Mouse (Mus musculus) brain, adult 2 months (tissue): ENCODE data around the gene Atp5j.

Experiments
- DNase-seq: peaks from one replicate; pipeline ENCODE4 v3.0.0; 2011; ENCODE audit warnings: low read depth, low spot score

Gene Atp5j

GRCm38 (mm10) chr16:84807874-84808273 is 27.6 kb downstream of the Atp5j start:
- DNase-seq, result no peak

DNA sequence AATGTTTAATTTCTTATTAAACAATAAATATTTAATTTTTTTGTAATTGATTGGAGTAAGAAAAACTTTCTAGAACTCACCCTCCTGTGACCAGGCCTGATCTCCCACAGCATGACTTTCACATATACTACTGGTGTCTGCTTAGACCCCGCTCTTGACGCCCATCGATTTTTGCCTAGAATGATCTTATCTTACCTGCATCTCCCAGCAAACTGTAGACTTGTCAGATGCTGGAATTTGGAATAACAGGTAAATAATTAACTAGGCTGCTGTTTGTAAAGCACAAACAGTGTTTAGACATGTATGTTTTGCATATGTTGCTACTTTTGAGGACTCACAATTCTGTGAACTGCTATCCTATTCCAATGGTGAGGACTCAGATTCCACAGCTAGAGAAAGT is 29.2 kb downstream of the Atp5j start:
- no peak for DNase-seq

- DNase-seq, result no peak
Observed at GRCm38 (mm10) chr16:84804866-84805265, 30.6 kb downstream of the Atp5j start.

GRCm38 (mm10) chr16:84802217-84802616 is 33.2 kb downstream of the Atp5j start:
- DNase-seq, result peak; percentile 22

DNA sequence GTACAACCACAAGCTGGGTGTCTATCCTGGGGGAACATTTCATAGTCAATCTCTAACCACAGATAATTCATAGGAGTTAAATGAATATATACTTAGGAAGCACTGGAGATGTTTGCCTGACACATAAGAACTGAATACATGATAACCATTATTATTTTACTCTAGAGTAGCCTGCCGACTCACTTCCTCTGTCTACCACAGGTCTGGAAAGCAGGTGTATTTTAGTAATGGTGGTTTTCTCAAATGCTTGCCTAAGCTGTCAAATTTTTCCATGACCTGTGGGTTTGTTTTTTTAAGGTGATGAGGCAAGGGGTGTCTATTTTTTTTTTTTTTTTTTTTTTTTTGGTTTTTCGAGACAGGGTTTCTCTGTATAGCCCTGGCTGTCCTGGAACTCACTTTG is 35.4 kb downstream of the Atp5j start:
- DNase-seq, result no peak

GRCm38 (mm10) chr16:84796678-84797077 is 38.7 kb downstream of the Atp5j start:
- DNase-seq, result no peak

GRCm38 (mm10) chr16:84795337-84795736 is 40.1 kb downstream of the Atp5j start:
- DNase-seq, result no peak

GRCm38 (mm10) chr16:84793401-84793800 is 42.0 kb downstream of the Atp5j start:
- DNase-seq, result no peak

DNA sequence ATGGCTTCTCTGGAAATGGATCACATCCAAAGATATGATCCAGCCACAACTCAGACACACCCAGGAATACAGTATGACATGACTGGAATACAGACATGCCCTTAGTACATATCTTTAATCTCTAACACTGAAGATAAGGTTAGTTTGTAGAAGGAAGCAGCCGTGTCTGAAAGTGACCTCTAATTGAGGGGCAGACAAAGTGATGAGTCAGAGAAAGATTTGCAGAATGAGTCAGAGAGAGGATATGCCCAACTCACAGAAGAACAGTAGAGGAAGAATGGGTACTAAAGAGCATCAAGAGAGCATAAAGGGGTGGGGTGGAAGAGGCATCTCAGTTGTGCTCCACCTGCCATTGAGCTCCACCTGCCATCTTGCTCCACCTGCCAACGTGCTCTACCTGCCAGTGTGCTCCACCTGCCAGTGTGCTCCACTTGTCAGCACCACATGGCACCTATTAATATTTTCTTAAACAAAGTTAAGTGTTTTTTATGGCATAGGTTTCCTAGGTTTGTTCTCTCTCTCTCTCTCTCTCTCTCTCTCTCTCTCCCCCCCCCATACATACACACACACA is 44.7 kb downstream of the Atp5j start:
- DNase-seq, result no peak

GRCm38 (mm10) chr16:84784966-84785365 is 50.5 kb downstream of the Atp5j start:
- no peak for DNase-seq

- peak; percentile 38 for DNase-seq
Observed at GRCm38 (mm10) chr16:84783279-84783678, 52.1 kb downstream of the Atp5j start.

DNA sequence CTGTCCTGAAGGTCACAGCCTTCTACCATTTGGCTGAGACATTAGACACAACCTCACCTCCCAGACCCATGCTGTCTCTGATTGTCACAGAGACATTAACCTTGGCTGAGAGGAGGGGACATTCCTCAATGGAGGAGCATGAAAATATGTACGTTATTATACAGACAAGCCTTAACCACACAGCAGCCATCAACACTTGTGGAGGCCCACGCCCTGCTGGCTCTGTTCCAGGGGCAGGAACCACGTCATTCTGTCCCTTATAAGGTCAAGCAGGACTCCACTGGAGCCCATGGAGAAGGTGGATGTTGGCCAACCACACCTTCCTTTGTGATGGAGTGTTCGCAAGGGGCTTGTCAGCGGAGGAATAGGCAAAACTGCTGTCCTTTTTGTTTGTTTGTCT is 55.7 kb downstream of the Atp5j start:
- no peak for DNase-seq

- DNase-seq, result no peak
Observed at GRCm38 (mm10) chr16:84778861-84779630, 56.4 kb downstream of the Atp5j start.

GRCm38 (mm10) chr16:84778431-84778830 is 57.0 kb downstream of the Atp5j start:
- DNase-seq, result no peak
